Mouse (Mus musculus): ENCODE results near the gene Fignl1. TPM values are rescaled to one million over a fixed set of nuclear protein-coding genes. Genes with fewer than 3 reads are reported as not detected.

The Fignl1 gene
- total and polyA plus RNA-seq, 2 experiments from 2014 or later, result 2.2 to 4.4 TPM

GRCm38 (mm10) chr11:11809404-11810175, 828 bp upstream of the Fignl1 start:
- Histone ChIP-seq H3K9me3 (ENCODE audit: low read length) (no peaks in the 10 kb centered on the region), H3K27me3 (ENCODE audit: insufficient read depth, low read length) (no peaks in the 10 kb centered on the region), H3K4me3 (ENCODE audit: low read depth, low read length) (peak overlapping the region; percentile 67), H3K9ac (replicated peaks; ENCODE audit: low read length, poor library complexity, severe bottlenecking) (peak overlapping the region; percentile 79), H3K36me3 (ENCODE audit: insufficient read depth, low read length) (no peaks in the 10 kb centered on the region), H3K27ac (ENCODE audit: low read depth, low read length) (peak overlapping the region; percentile 93), H3K4me1 (ENCODE audit: insufficient read depth, low read length) (no peaks in the 10 kb centered on the region), H3K4me2 (ENCODE audit: low read depth, low read length, poor library complexity, severe bottlenecking) (peak overlapping the region; percentile 73)
- 5% methylated on average over 11 of the region's 11 CpGs for WGBS
- ATAC-seq (ENCODE audit: low FRiP score) (no peak; the same call in 1 of the 2 replicates), DNase-seq (ENCODE audit: low spot score) (no peak)
- no peak for TF ChIP-seq CTCF (IDR thresholded peaks at IDR 0.05)

DNA sequence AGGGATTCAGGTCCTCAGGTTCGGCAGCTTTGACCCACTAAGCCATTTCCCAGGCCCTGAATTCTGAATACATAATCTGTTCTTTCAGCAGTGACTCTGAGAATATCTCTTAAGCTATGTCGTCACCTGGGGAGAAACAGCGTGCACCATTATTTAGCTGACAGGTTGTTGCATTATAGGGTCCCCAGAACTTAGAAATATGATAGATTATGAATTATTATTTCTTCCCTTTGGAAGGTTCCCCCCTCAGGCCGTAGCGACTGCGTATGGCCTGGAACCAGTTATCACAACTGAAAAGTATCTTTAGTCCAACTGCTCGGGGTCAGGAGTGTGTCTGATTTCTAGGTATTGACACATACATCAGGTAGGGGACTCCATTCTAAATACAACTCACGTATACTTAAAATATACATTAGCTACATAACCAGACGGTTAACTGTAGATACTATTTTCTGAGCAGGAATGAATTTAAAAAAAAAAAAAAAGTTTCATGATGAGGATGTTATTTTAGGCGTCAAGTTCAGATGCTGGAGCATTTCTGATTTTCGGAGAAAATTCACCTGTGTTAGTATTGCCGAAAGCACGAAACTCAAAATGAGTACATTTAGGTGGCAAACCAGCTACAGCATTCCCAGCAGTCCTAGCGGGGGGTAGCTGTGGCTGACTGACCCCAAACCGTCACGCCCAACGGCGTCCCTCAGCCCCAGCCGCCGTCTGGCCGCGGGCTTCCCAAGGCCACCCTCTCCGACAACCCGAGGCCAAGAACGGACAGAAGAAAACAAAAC, 535 bp downstream of the Fignl1 start:
- no peaks in the 10 kb centered on the region for H3K36me3 ChIP-seq (ENCODE audit: insufficient read depth, low read length)
- peak overlapping the region; percentile 67 for H3K4me3 ChIP-seq (ENCODE audit: low read depth, low read length)
- no peaks in the 10 kb centered on the region for H3K9me3 ChIP-seq (ENCODE audit: low read length)
- WGBS, result 8% methylated on average over 25 of the region's 25 CpGs
- H3K4me2 ChIP-seq (ENCODE audit: low read depth, low read length, poor library complexity, severe bottlenecking), result peak overlapping the region; percentile 73
- H3K9ac ChIP-seq (replicated peaks; ENCODE audit: low read length, poor library complexity, severe bottlenecking), result peak overlapping the region; percentile 48
- H3K27ac ChIP-seq (ENCODE audit: low read depth, low read length), result no peak overlapping the region
- ATAC-seq (ENCODE audit: low FRiP score) (no peak), DNase-seq (ENCODE audit: low spot score) (no peak)
- TF ChIP-seq CTCF (IDR thresholded peaks at IDR 0.05), result no peak
- H3K4me1 ChIP-seq (ENCODE audit: insufficient read depth, low read length), result no peaks in the 10 kb centered on the region
- no peaks in the 10 kb centered on the region for H3K27me3 ChIP-seq (ENCODE audit: insufficient read depth, low read length)

- no peak for ATAC-seq (ENCODE audit: low FRiP score)
- Histone ChIP-seq H3K4me1 (ENCODE audit: insufficient read depth, low read length) (no peaks in the 10 kb centered on the region), H3K9me3 (ENCODE audit: low read length) (no peaks in the 10 kb centered on the region), H3K27ac (ENCODE audit: low read depth, low read length) (no peak overlapping the region), H3K36me3 (ENCODE audit: insufficient read depth, low read length) (no peaks in the 10 kb centered on the region), H3K4me2 (ENCODE audit: low read depth, low read length, poor library complexity, severe bottlenecking) (no peak overlapping the region), H3K9ac (replicated peaks; ENCODE audit: low read length, poor library complexity, severe bottlenecking) (no peak overlapping the region), H3K27me3 (ENCODE audit: insufficient read depth, low read length) (no peaks in the 10 kb centered on the region), H3K4me3 (ENCODE audit: low read depth, low read length) (no peak overlapping the region)
- WGBS, result 95% methylated on average over 4 of the region's 4 CpGs
- no peak for DNase-seq (ENCODE audit: low spot score)
- TF ChIP-seq CTCF (IDR thresholded peaks at IDR 0.05), result no peak
Observed at GRCm38 (mm10) chr11:11805951-11806350, 2.8 kb downstream of the Fignl1 start.

GRCm38 (mm10) chr11:11804421-11804820, 4.3 kb downstream of the Fignl1 start:
- H3K9me3 ChIP-seq (ENCODE audit: low read length), result no peaks in the 10 kb centered on the region
- no peak overlapping the region for H3K27ac ChIP-seq (ENCODE audit: low read depth, low read length)
- H3K36me3 ChIP-seq (ENCODE audit: insufficient read depth, low read length), result no peaks in the 10 kb centered on the region
- ATAC-seq (ENCODE audit: low FRiP score) (no peak), DNase-seq (ENCODE audit: low spot score) (no peak)
- H3K4me1 ChIP-seq (ENCODE audit: insufficient read depth, low read length), result no peaks in the 10 kb centered on the region
- no peak overlapping the region for H3K4me3 ChIP-seq (ENCODE audit: low read depth, low read length)
- H3K9ac ChIP-seq (replicated peaks; ENCODE audit: low read length, poor library complexity, severe bottlenecking), result no peak overlapping the region
- 85% methylated on average over 5 of the region's 5 CpGs for WGBS
- H3K4me2 ChIP-seq (ENCODE audit: low read depth, low read length, poor library complexity, severe bottlenecking), result no peak overlapping the region
- TF ChIP-seq CTCF (IDR thresholded peaks at IDR 0.05), result no peak
- no peaks in the 10 kb centered on the region for H3K27me3 ChIP-seq (ENCODE audit: insufficient read depth, low read length)

DNA sequence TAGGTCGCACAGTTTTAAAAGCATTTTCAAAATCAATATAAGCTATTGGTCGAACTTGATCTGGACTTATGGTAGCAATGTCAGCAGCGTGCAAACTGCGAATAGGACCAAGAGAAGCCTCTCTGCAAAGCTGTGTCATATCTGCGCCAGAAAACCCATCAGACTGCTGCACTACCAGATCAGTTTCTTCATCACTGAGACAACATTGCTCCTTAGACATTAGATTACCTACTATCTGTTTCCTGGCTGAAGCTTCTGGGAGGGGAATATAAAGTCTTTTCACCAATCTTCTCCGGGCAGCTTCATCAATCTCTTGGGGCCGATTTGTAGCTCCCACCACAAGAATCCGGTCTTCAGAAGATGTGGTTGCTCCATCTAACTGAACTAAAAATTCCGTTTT, 7.7 kb downstream of the Fignl1 start:
- no peaks in the 10 kb centered on the region for H3K9me3 ChIP-seq (ENCODE audit: low read length)
- no peak overlapping the region for H3K9ac ChIP-seq (replicated peaks; ENCODE audit: low read length, poor library complexity, severe bottlenecking)
- no peak overlapping the region for H3K27ac ChIP-seq (ENCODE audit: low read depth, low read length)
- H3K27me3 ChIP-seq (ENCODE audit: insufficient read depth, low read length), result no peaks in the 10 kb centered on the region
- ATAC-seq (ENCODE audit: low FRiP score) (no peak), DNase-seq (ENCODE audit: low spot score) (no peak)
- no peak overlapping the region for H3K4me2 ChIP-seq (ENCODE audit: low read depth, low read length, poor library complexity, severe bottlenecking)
- no peak overlapping the region for H3K4me3 ChIP-seq (ENCODE audit: low read depth, low read length)
- 96% methylated on average over 9 of the region's 9 CpGs for WGBS
- no peak for TF ChIP-seq CTCF (IDR thresholded peaks at IDR 0.05)
- H3K4me1 ChIP-seq (ENCODE audit: insufficient read depth, low read length), result no peaks in the 10 kb centered on the region
- no peaks in the 10 kb centered on the region for H3K36me3 ChIP-seq (ENCODE audit: insufficient read depth, low read length)

DNA sequence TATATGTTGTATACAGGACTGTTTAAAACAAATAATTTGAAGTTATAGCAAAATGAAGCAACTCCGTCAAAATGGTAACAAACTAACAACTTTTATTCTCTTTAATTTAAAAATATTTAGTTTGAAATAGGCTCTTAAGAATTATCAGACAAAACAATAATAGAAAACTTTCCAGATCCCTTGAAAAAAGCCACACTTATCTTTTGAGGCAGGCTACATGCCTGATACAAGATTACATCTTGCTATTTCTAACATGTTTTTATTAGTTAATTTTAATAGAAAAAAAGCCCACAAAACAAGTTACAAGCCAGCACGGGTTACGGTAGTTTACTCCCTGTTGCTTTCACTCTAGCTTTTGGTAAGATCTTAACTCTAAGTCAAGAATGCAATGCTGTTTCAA, 8.5 kb downstream of the Fignl1 start:
- WGBS, result 95% methylated on average over 3 of the region's 3 CpGs
- no peak for TF ChIP-seq CTCF (IDR thresholded peaks at IDR 0.05)

More for the DNA sequence above, 8.5 kb downstream of the Fignl1 start:
- no peak overlapping the region for H3K4me2 ChIP-seq (ENCODE audit: low read depth, low read length, poor library complexity, severe bottlenecking)
- no peak for DNase-seq (ENCODE audit: low spot score)
- no peak overlapping the region for H3K27ac ChIP-seq (ENCODE audit: low read depth, low read length)
- no peak for ATAC-seq (ENCODE audit: low FRiP score)
- H3K4me3 ChIP-seq (ENCODE audit: low read depth, low read length), result no peak overlapping the region
- H3K27me3 ChIP-seq (ENCODE audit: insufficient read depth, low read length), result no peaks in the 10 kb centered on the region
- no peaks in the 10 kb centered on the region for H3K36me3 ChIP-seq (ENCODE audit: insufficient read depth, low read length)
- no peaks in the 10 kb centered on the region for H3K9me3 ChIP-seq (ENCODE audit: low read length)
- H3K9ac ChIP-seq (replicated peaks; ENCODE audit: low read length, poor library complexity, severe bottlenecking), result no peak overlapping the region
- no peaks in the 10 kb centered on the region for H3K4me1 ChIP-seq (ENCODE audit: insufficient read depth, low read length)
